Mouse (Mus musculus) spleen, adult 2 months (tissue): ENCODE results near the gene Btbd1.

Experiments used
- CTCF ChIP-seq: fragments of 200-500 bp; IDR thresholded peaks from 2 replicates; pipeline ENCODE4 v1.5.1; 2011; ENCODE audit warnings: mild to moderate bottlenecking, inconsistent platforms; ENCODE audit not compliant: insufficient read depth, insufficient read length, insufficient replicate concordance; ENCODE audit errors: extremely low read depth
- POLR2A ChIP-seq: fragments of 200-500 bp; IDR thresholded peaks from 2 replicates; pipeline ENCODE4 v1.6.1; 2011; ENCODE audit warnings: low read depth, low read length, inconsistent platforms

GRCm38 (mm10) chr7:81844801-81845200 lies 15.6 kb upstream of the Btbd1 start:
- TF ChIP-seq POLR2A (no peak), CTCF (no peak)
